Mouse (Mus musculus): ENCODE data around the gene Stbd1. TPM values are rescaled to one million over a fixed set of nuclear protein-coding genes. Genes with fewer than 3 reads are reported as not detected.

The Stbd1 gene
- polyA plus RNA-seq, 1 experiment: 1.9 TPM

DNA sequence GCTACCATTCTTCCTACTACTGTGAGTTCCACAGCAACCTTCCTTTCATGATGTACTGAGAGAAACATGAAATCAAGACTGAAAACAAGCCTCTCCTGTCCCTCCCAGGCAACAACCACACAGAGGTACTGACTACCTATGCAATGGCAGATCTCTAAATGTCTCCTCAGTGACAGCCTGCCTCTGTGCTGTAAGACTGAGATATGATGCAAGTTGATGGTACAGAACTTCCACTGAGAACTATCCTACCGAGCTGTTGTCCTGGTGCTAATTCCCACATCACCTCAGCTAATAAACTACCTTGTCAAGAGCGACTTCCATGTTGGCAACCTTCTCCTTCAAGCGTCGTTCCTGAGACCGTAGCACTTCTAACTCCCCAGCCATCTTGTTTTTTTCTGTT, 33.0 kb downstream of the Stbd1 start:
- no peaks in the 10 kb centered on the region for H3K27me3 ChIP-seq (ENCODE audit: control insufficient read depth, insufficient read depth, low read length)
- H3K4me3 ChIP-seq (ENCODE audit: control insufficient read depth, low read depth, low read length): no peak overlapping the region
- H3K27ac ChIP-seq (ENCODE audit: control insufficient read depth, insufficient read depth, low read depth, low read length): no peak overlapping the region
- TF ChIP-seq POLR2A (IDR thresholded peaks at IDR 0.05; ENCODE audit: control insufficient read depth, low read depth, low read length): no peak
- H3K4me1 ChIP-seq (ENCODE audit: control insufficient read depth, insufficient read depth, low read length): no peaks in the 10 kb centered on the region
- H3K36me3 ChIP-seq (ENCODE audit: control insufficient read depth, insufficient read depth, low read length): peaks cover 1% of the 10 kb centered on the region

DNA sequence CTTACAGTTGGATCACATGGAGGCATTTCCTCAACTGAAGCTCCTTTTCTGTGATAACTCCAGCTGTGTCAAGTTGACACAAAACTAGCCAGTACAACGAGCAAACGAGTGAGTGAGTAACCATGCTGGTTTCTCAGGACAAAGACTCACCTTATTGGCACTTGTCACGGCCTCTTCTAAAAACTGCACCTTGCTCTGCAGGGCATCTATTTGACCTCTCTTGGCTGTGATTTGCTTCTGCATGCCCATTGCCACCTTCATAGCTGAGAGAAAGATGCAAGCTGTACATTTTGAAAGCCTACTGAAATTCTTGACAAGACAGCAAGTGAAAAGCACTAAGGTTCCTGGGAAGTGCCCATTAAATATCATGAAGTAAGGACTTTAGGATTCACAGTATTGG, 38.0 kb downstream of the Stbd1 start:
- Histone ChIP-seq H3K27ac (ENCODE audit: control insufficient read depth, insufficient read depth, low read depth, low read length) (no peak overlapping the region), H3K27me3 (ENCODE audit: control insufficient read depth, insufficient read depth, low read length) (no peaks in the 10 kb centered on the region), H3K4me3 (ENCODE audit: control insufficient read depth, low read depth, low read length) (no peak overlapping the region), H3K36me3 (ENCODE audit: control insufficient read depth, insufficient read depth, low read length) (peaks cover 2% of the 10 kb centered on the region), H3K4me1 (ENCODE audit: control insufficient read depth, insufficient read depth, low read length) (no peaks in the 10 kb centered on the region)
- TF ChIP-seq CTCF (IDR thresholded peaks at IDR 0.05; ENCODE audit: control insufficient read depth, insufficient read depth, insufficient replicate concordance, low read depth, low read length): no peak
- TF ChIP-seq POLR2A (IDR thresholded peaks at IDR 0.05; ENCODE audit: control insufficient read depth, low read depth, low read length): no peak

Other genes starting within 250 kb of the Stbd1 start
- gene Nup54, start 167.8 kb upstream of the Stbd1 start, polyA plus RNA-seq (2012; rRNA removed): 11.8 and 15.2 TPM in 2 replicates
- gene Scarb2, start 96.2 kb upstream of the Stbd1 start, polyA plus RNA-seq (2012; rRNA removed): 3.6 and 4.3 TPM in 2 replicates
- not detected in 2 replicates for gene Fam47e, start 48.0 kb upstream of the Stbd1 start, polyA plus RNA-seq (2012; rRNA removed)
- 43.7 and 46.9 TPM in 2 replicates for gene Ccdc158, start 72.2 kb downstream of the Stbd1 start, polyA plus RNA-seq (2012; rRNA removed)
- 25.6 and 33.5 TPM in 2 replicates for gene Shroom3, start 80.4 kb downstream of the Stbd1 start, polyA plus RNA-seq (2012; rRNA removed)

All from testis, adult 2 months (tissue).